Mouse (Mus musculus) embryonic facial prominence, embryonic 15.5 days (tissue): ENCODE data around the gene Vmn1r2. TPM values are rescaled to one million over a fixed set of nuclear protein-coding genes. Genes with fewer than 3 reads are reported as not detected.
"Not testable (repeated sequence)": the region's sequence is repeated elsewhere in the genome, so short reads cannot be mapped to it uniquely, and the experiment has no call there.

Source experiments
- ATAC-seq: fragments of 200-750 bp; cut with Nextera tagmentation; 2 replicates; pipeline ENCODE4 v1.8.0; 2017; ENCODE audit warnings: low read depth, moderate TSS enrichment; ENCODE audit not compliant: insufficient number of reproducible peaks, low FRiP score, low TSS enrichment
- H3K27ac ChIP-seq: fragments of 300-500 bp; sonication (generic); replicated peaks from 2 replicates; pipeline ENCODE4 v1.5.1; 2015; ENCODE audit warnings: mild to moderate bottlenecking, inconsistent platforms
- H3K27me3 ChIP-seq: fragments of 300-500 bp; sonication (generic); 2 replicates; pipeline ENCODE4 v1.6.1; 2015; ENCODE audit warnings: inconsistent platforms
- H3K36me3 ChIP-seq: fragments of 300-500 bp; sonication (generic); 2 replicates; pipeline ENCODE4 v1.6.1; 2015; ENCODE audit warnings: mild to moderate bottlenecking, inconsistent platforms
- H3K4me1 ChIP-seq: fragments of 300-500 bp; sonication (generic); 2 replicates; pipeline ENCODE4 v1.6.1; 2015; ENCODE audit warnings: inconsistent platforms
- H3K4me2 ChIP-seq: fragments of 300-500 bp; sonication (generic); replicated peaks from 2 replicates; pipeline ENCODE4 v1.6.1; 2015; ENCODE audit warnings: mild to moderate bottlenecking, inconsistent platforms
- H3K4me3 ChIP-seq: fragments of 300-500 bp; sonication (generic); replicated peaks from 2 replicates; pipeline ENCODE4 v1.5.1; 2015; ENCODE audit warnings: mild to moderate bottlenecking, inconsistent platforms
- H3K9ac ChIP-seq: fragments of 300-500 bp; sonication (generic); 2 replicates; pipeline ENCODE4 v1.6.1; 2015; ENCODE audit warnings: inconsistent platforms
- H3K9me3 ChIP-seq: fragments of 300-500 bp; sonication (generic); replicated peaks from 2 replicates; pipeline ENCODE4 v1.6.1; 2016; ENCODE audit warnings: inconsistent platforms
- WGBS: fragments of 180-500 bp; shearing (Covaris S2); methylation state at CpG from one replicate; pipeline ENCODE4 v1.1.7; 2015; 5-methylcytosine and 5-hydroxymethylcytosine counted together
- polyA plus RNA-seq: library from polyadenylated mRNA; unstranded; fragments of >200 nt; fragmentation: Nextera tagmentation; extraction: Ambion mirVana; gene quantifications from 2 replicates; pipeline ENCODE4 v1.2.1, GENCODE M21; 2015

Gene Vmn1r2
- not detected in 2 replicates for polyA plus RNA-seq

DNA sequence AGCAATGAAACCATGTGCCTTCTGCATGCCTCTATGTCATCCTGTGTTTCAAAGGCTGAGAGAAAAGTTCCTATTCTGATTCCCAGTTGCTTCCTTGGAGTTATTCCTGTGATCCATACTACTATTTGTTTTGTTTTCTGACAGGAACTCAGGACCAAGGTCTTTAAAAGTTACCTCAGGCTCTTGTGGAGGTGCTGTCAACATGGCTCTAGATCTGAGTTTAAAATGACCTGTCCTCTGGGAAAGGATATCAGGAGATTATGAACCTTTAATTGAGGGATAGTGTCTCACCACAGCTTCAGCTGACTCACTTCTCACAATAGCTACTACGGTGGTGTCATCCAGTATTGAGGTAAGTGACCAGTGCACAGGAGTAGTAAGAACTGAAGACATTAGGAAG is at the start of gene Vmn1r2:
Gene Vmn1r2, plus strand, starts transcription at position 301 of the 400 bp plus-strand sequence.
- not testable (repeated sequence) for H3K4me2 ChIP-seq, H3K4me1 ChIP-seq
- WGBS, result no CpG with 5 or more reads among the region's 1 CpGs

DNA sequence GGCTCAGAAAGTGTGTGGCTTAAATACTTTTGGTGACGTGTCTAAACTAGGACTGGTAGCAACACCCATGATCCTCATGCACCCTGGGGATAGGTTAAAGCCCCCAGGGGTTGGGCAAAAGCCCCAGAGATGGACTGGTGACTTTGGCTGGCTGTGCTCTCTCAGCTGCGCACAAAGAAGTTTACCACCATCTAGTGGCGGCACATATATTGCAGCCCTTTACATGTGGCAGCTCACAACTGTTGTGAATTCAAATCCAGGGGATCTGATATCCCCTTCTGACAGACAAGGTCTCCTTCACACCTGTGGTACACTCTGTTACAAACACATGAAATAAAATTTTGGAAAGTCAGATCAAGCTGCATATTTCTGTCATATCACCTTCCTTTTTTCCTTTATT is 19.2 kb upstream of the Vmn1r2 start:
- not testable (repeated sequence) for H3K36me3 ChIP-seq, H3K4me1 ChIP-seq, H3K27ac ChIP-seq, H3K9ac ChIP-seq, H3K9me3 ChIP-seq, H3K4me3 ChIP-seq, ATAC-seq, H3K27me3 ChIP-seq, H3K4me2 ChIP-seq
- WGBS, result 50% methylated on average over 1 of the region's 3 CpGs

More for the DNA sequence above, at the start of gene Vmn1r2:
- ATAC-seq, H3K9ac ChIP-seq, H3K27me3 ChIP-seq, H3K36me3 ChIP-seq, H3K4me3 ChIP-seq, H3K27ac ChIP-seq: not testable (repeated sequence)
- H3K9me3 ChIP-seq, result peaks cover 19% of the 10 kb centered on the region

DNA sequence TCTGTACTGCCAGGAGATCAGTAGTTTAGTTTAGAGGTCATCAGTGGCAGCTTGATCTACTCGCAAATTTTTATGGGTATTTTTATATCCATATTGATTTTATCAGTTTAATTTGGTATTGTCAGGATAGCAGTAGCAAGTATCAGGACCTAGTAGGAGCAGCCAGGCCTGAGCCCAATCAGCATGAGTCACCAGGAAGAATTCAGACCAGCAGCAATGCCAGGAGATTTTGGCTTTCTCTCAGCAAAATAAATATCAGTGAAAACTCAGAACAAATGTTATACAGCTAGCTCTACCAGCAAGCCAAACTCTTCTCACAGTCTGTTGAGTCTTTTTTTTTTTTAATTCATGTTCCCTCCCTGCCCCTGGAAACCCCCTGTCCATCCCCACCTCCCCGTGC is 13.8 kb upstream of the Vmn1r2 start:
- WGBS, result 63% methylated on average over 2 of the region's 2 CpGs
- H3K4me2 ChIP-seq, H3K4me1 ChIP-seq, H3K27me3 ChIP-seq, H3K4me3 ChIP-seq, H3K36me3 ChIP-seq, H3K9me3 ChIP-seq, H3K9ac ChIP-seq, H3K27ac ChIP-seq, ATAC-seq: not testable (repeated sequence)

GRCm38 (mm10) chr4:3164429-3164828 is 2.7 kb upstream of the Vmn1r2 start:
- ATAC-seq, H3K4me1 ChIP-seq, H3K27me3 ChIP-seq, H3K4me3 ChIP-seq, H3K27ac ChIP-seq, H3K4me2 ChIP-seq, H3K9ac ChIP-seq, H3K36me3 ChIP-seq: not testable (repeated sequence)
- peaks cover 19% of the 10 kb centered on the region for H3K9me3 ChIP-seq

- Histone ChIP-seq H3K27me3 (no peaks in the 10 kb centered on the region), H3K9ac (no peak overlapping the region), H3K27ac (no peak overlapping the region), H3K9me3 (peaks cover 19% of the 10 kb centered on the region), H3K4me1 (no peaks in the 10 kb centered on the region), H3K4me3 (no peak overlapping the region), H3K4me2 (no peak overlapping the region), H3K36me3 (no peaks in the 10 kb centered on the region)
- WGBS, result 87% methylated on average over 4 of the region's 4 CpGs
- ATAC-seq, result no peak
Observed at GRCm38 (mm10) chr4:3165046-3165445, 2.1 kb upstream of the Vmn1r2 start.

GRCm38 (mm10) chr4:3174586-3174985 is 7.5 kb downstream of the Vmn1r2 start:
- peaks cover 39% of the 10 kb centered on the region for H3K9me3 ChIP-seq
- not testable (repeated sequence) for ATAC-seq, H3K4me1 ChIP-seq, H3K4me2 ChIP-seq, H3K9ac ChIP-seq, H3K36me3 ChIP-seq, H3K4me3 ChIP-seq, H3K27me3 ChIP-seq, H3K27ac ChIP-seq
- 78% methylated on average over 4 of the region's 4 CpGs for WGBS

DNA sequence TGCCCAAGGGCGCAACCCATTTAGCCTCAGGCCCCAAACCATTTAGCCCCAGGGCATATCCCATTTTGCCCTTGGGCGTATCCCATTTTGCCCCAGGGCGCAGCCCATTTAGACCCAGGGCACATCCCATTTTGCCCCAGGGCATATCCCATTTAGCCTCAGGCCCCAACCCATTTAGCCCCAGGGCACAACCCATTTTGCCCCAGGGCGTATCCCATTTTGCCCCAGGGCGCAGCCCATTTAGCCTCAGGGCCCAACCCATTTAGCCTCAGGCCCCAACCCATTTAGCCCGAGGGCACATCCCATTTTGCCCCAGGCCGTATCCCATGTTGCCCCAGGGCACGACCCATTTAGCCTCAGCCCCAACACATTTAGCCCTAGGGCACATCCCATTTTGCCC is 8.6 kb downstream of the Vmn1r2 start:
- H3K4me1 ChIP-seq, H3K9ac ChIP-seq, ATAC-seq, H3K36me3 ChIP-seq, H3K4me2 ChIP-seq, H3K27me3 ChIP-seq, H3K4me3 ChIP-seq, H3K27ac ChIP-seq: not testable (repeated sequence)
- WGBS, result 81% methylated on average over 6 of the region's 8 CpGs
- H3K9me3 ChIP-seq, result peaks cover 50% of the 10 kb centered on the region

GRCm38 (mm10) chr4:3176195-3176594 is 9.1 kb downstream of the Vmn1r2 start:
- 89% methylated on average over 6 of the region's 6 CpGs for WGBS
- not testable (repeated sequence) for H3K27me3 ChIP-seq, H3K36me3 ChIP-seq, ATAC-seq, H3K9ac ChIP-seq, H3K27ac ChIP-seq, H3K4me2 ChIP-seq, H3K4me3 ChIP-seq, H3K4me1 ChIP-seq
- peaks cover 54% of the 10 kb centered on the region for H3K9me3 ChIP-seq

- H3K9ac ChIP-seq, H3K27me3 ChIP-seq, H3K4me2 ChIP-seq, H3K4me3 ChIP-seq, ATAC-seq, H3K4me1 ChIP-seq, H3K27ac ChIP-seq, H3K36me3 ChIP-seq: not testable (repeated sequence)
- 86% methylated on average over 10 of the region's 10 CpGs for WGBS
- peaks cover 57% of the 10 kb centered on the region for H3K9me3 ChIP-seq
Observed at GRCm38 (mm10) chr4:3176746-3177490, 9.8 kb downstream of the Vmn1r2 start.

GRCm38 (mm10) chr4:3185258-3185657 is 18.1 kb downstream of the Vmn1r2 start, which contains the start of gene Vmn1r3:
Gene Vmn1r3 (minus strand): TSS chr4:3185358.
- not testable (repeated sequence) for H3K36me3 ChIP-seq, H3K9ac ChIP-seq, H3K4me2 ChIP-seq, H3K4me1 ChIP-seq, H3K4me3 ChIP-seq, ATAC-seq, H3K27me3 ChIP-seq, H3K27ac ChIP-seq
- 82% methylated on average over 1 of the region's 1 CpGs for WGBS
- peaks cover 17% of the 10 kb centered on the region for H3K9me3 ChIP-seq

GRCm38 (mm10) chr4:3209643-3210217 is 42.6 kb downstream of the Vmn1r2 start:
- H3K27ac ChIP-seq, H3K4me1 ChIP-seq, H3K9ac ChIP-seq, ATAC-seq, H3K36me3 ChIP-seq, H3K9me3 ChIP-seq, H3K4me2 ChIP-seq, H3K4me3 ChIP-seq, H3K27me3 ChIP-seq: not testable (repeated sequence)
- WGBS, result 63% methylated on average over 1 of the region's 1 CpGs

- H3K9ac ChIP-seq, H3K4me1 ChIP-seq, ATAC-seq, H3K4me2 ChIP-seq, H3K27ac ChIP-seq, H3K27me3 ChIP-seq, H3K9me3 ChIP-seq, H3K36me3 ChIP-seq, H3K4me3 ChIP-seq: not testable (repeated sequence)
- WGBS, result 78% methylated on average over 4 of the region's 4 CpGs
Observed at GRCm38 (mm10) chr4:3213349-3213748, 46.2 kb downstream of the Vmn1r2 start.
